Mouse (Mus musculus) embryonic fibroblast, embryonic 13.5 days (primary cell): ENCODE data around the gene Scml4.

Experiments used
- CTCF ChIP-seq: IDR thresholded peaks from 2 replicates; pipeline ENCODE4 v1.5.1; 2011; ENCODE audit warnings: mild to moderate bottlenecking, control low read depth, low read length, moderate library complexity, borderline replicate concordance; ENCODE audit not compliant: insufficient read depth
- POLR2A ChIP-seq: IDR thresholded peaks from 2 replicates; pipeline ENCODE4 v1.6.1; 2011; ENCODE audit warnings: low read depth, mild to moderate bottlenecking, control low read depth, low read length, moderate library complexity

GRCm38 (mm10) chr10:42840036-42840435 is 20.1 kb upstream of the Scml4 start:
- TF ChIP-seq CTCF (no peak), POLR2A (no peak)
